30 mouse cellular contexts compared by ENCODE assay signal in the genomic region with DNA sequence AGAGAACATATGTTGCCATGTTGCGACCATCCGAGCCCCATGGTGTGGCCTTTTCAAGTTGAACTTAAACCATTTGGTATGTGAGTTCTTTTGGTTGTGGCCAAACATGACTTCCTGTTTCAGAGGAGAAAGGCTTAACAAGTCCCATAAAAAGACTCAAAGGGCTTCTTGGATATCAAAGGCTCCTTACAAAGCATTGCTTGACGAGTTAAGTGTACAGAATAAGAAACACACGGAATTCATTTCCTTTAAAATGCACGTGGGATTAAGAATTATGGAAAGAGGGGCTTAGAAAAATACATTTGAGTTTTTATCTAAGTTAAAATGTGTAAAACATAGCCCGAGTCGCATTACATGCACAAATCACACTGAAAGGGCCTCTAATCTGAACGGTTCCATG.
DNase-seq lines count a peak whose midpoint lies in the region; ATAC-seq lines count a peak whose summit lies in the region.
"Had no signal": no experiment of that assay in that cellular context is flagged by ENCODE, and none has a peak within 500 bp of the region (broad histone marks: within the 10 kb centered on the region; RNA-seq: fewer than 3 reads in every experiment).

No protein-coding gene starts in this region.

- no peak overlapping the region for H3K9ac ChIP-seq in embryonic facial prominence, embryonic 14.5 days (ENCODE audit: low read depth, low read length)
- no peak overlapping the region for H3K9ac ChIP-seq in limb, embryonic 12.5 days (replicated peaks)
- H3K9ac ChIP-seq in hindbrain, embryonic 14.5 days: no peak overlapping the region
- H3K9ac ChIP-seq: embryonic facial prominence, embryonic 12.5 days; forebrain, embryonic 12.5 days; forebrain, embryonic 15.5 days; heart, embryonic 13.5 days; hindbrain, embryonic 15.5 days; intestine, embryonic 15.5 days had no signal

- H3K4me2 ChIP-seq in embryonic facial prominence, embryonic 14.5 days (ENCODE audit: low read depth, low read length): no peak overlapping the region
- H3K4me2 ChIP-seq in limb, embryonic 12.5 days: no peak overlapping the region
- no peak overlapping the region for H3K4me2 ChIP-seq in hindbrain, embryonic 14.5 days (replicated peaks)
- H3K4me2 ChIP-seq: embryonic facial prominence, embryonic 12.5 days; forebrain, embryonic 12.5 days; forebrain, embryonic 15.5 days; heart, embryonic 13.5 days; hindbrain, embryonic 15.5 days; intestine, embryonic 15.5 days had no signal

- no peak overlapping the region for H3K27ac ChIP-seq in embryonic facial prominence, embryonic 14.5 days (replicated peaks; ENCODE audit: low read depth, low read length)
- H3K27ac ChIP-seq in limb, embryonic 12.5 days: peak overlapping the region; percentile 41; the same call in 1 of the 2 replicates
- H3K27ac ChIP-seq in hindbrain, embryonic 14.5 days: no peak overlapping the region
- H3K27ac ChIP-seq: forebrain, embryonic 12.5 days; forebrain, embryonic 15.5 days; heart, adult 2 months; heart, embryonic 10.5 days; heart, embryonic 13.5 days; hindbrain, embryonic 15.5 days; intestine, embryonic 15.5 days had no signal

- H3K9me3 ChIP-seq in embryonic facial prominence, embryonic 14.5 days (ENCODE audit: control insufficient read depth, low read length): no peaks in the 10 kb centered on the region
- no peaks in the 10 kb centered on the region for H3K9me3 ChIP-seq in limb, embryonic 12.5 days
- no peaks in the 10 kb centered on the region for H3K9me3 ChIP-seq in hindbrain, embryonic 14.5 days (ENCODE audit: control insufficient read depth, low read length)
- H3K9me3 ChIP-seq: embryonic facial prominence, embryonic 12.5 days; forebrain, embryonic 12.5 days; forebrain, embryonic 15.5 days; heart, embryonic 10.5 days; heart, embryonic 13.5 days; hindbrain, embryonic 15.5 days; intestine, embryonic 15.5 days had no signal

- peak; percentile 37 for DNase-seq in embryo, embryonic 11 days
- DNase-seq in embryo, embryonic 9.5 days (ENCODE audit: extremely low spot score): no peak
- DNase-seq in embryonic facial prominence, embryonic 14.5 days (ENCODE audit: low spot score): peak; percentile 49
- DNase-seq in hindlimb bud, embryonic 11.5 days (ENCODE audit: extremely low spot score, low read depth, low spot score): peak; percentile 57
- DNase-seq in kidney, postnatal 36 days: no peak
- DNase-seq in hindbrain, embryonic 14.5 days (ENCODE audit: low spot score): no peak
- no peak for DNase-seq in left cerebral cortex, adult 11 months (ENCODE audit: low spot score)
- DNase-seq: adrenal gland, postnatal 10 days; adrenal gland, postnatal 36 days; B cell, adult 2 months; cerebellum, adult 18-20 months; cerebellum, adult 9-11 months; cerebellum, postnatal 25 days; gastrocnemius, postnatal 10 days; gastrocnemius, postnatal 36 days; heart, adult 2 months; heart, postnatal 14 days; heart, postnatal 4 days had no signal

- H3K36me3 ChIP-seq in embryonic facial prominence, embryonic 14.5 days (ENCODE audit: control insufficient read depth, insufficient read depth, low read length): no peaks in the 10 kb centered on the region
- no peaks in the 10 kb centered on the region for H3K36me3 ChIP-seq in limb, embryonic 12.5 days
- H3K36me3 ChIP-seq in hindbrain, embryonic 14.5 days (replicated peaks; ENCODE audit: control insufficient read depth, insufficient read depth): no peaks in the 10 kb centered on the region
- H3K36me3 ChIP-seq: embryonic facial prominence, embryonic 12.5 days; forebrain, embryonic 12.5 days; forebrain, embryonic 15.5 days; G1E; heart, embryonic 10.5 days; heart, embryonic 13.5 days; hindbrain, embryonic 15.5 days; intestine, embryonic 15.5 days had no signal

- 26% methylated on average over 8 of the region's 8 CpGs for WGBS in embryonic facial prominence, embryonic 14.5 days
- 13% methylated on average over 8 of the region's 8 CpGs for WGBS in limb, embryonic 12.5 days
- WGBS in hindbrain, embryonic 14.5 days: 84% methylated on average over 8 of the region's 8 CpGs

- no peaks in the 10 kb centered on the region for H3K27me3 ChIP-seq in embryonic facial prominence, embryonic 14.5 days (replicated peaks; ENCODE audit: control insufficient read depth, insufficient read depth, low read length)
- H3K27me3 ChIP-seq in limb, embryonic 12.5 days: peaks cover 5% of the 10 kb centered on the region
- no peaks in the 10 kb centered on the region for H3K27me3 ChIP-seq in hindbrain, embryonic 14.5 days (ENCODE audit: control insufficient read depth, insufficient read depth, low read length)
- H3K27me3 ChIP-seq: CH12.LX; embryonic facial prominence, embryonic 12.5 days; forebrain, embryonic 12.5 days; forebrain, embryonic 15.5 days; heart, embryonic 13.5 days; hindbrain, embryonic 15.5 days; intestine, embryonic 15.5 days; Patski had no signal

- peaks cover 18% of the 10 kb centered on the region; the same call in 1 of the 2 replicates for H3K4me1 ChIP-seq in embryonic facial prominence, embryonic 14.5 days (ENCODE audit: control insufficient read depth, insufficient read depth, low read length)
- peaks cover 52% of the 10 kb centered on the region for H3K4me1 ChIP-seq in limb, embryonic 12.5 days (replicated peaks)
- H3K4me1 ChIP-seq in hindbrain, embryonic 14.5 days (replicated peaks; ENCODE audit: control insufficient read depth, insufficient read depth, low read length): no peaks in the 10 kb centered on the region
- H3K4me1 ChIP-seq: heart, embryonic 10.5 days; heart, embryonic 13.5 days; intestine, embryonic 15.5 days had no signal

- no peak overlapping the region for H3K4me3 ChIP-seq in embryonic facial prominence, embryonic 14.5 days (ENCODE audit: low read depth, low read length)
- no peak overlapping the region for H3K4me3 ChIP-seq in limb, embryonic 12.5 days (replicated peaks)
- no peak overlapping the region for H3K4me3 ChIP-seq in hindbrain, embryonic 14.5 days (replicated peaks; ENCODE audit: low read length)
- H3K4me3 ChIP-seq: embryonic facial prominence, embryonic 12.5 days; erythroblast, embryonic 14.5 days; forebrain, embryonic 12.5 days; forebrain, embryonic 15.5 days; heart, adult 2 months; heart, embryonic 10.5 days; heart, embryonic 13.5 days; hindbrain, embryonic 15.5 days; intestine, embryonic 15.5 days had no signal

- ATAC-seq in embryonic facial prominence, embryonic 14.5 days (ENCODE audit: low read depth): no peak
- ATAC-seq in limb, embryonic 12.5 days (ENCODE audit: insufficient number of reproducible peaks, insufficient read depth, low FRiP score, low TSS enrichment, low read depth): no peak
- ATAC-seq in hindbrain, embryonic 14.5 days (ENCODE audit: low FRiP score): no peak
- ATAC-seq: forebrain, embryonic 15.5 days; intestine, embryonic 15.5 days; Patski had no signal

Comparison
In these comparisons a context has a peak if more than half of its experiments do, and no peak if none do; other contexts are left out.
1. DNase-seq: peak in embryo, embryonic 11 days (single experiment), embryonic facial prominence, embryonic 14.5 days (single experiment) and hindlimb bud, embryonic 11.5 days (single experiment); none in embryo, embryonic 9.5 days (single experiment), kidney, postnatal 36 days (0 of 2), hindbrain, embryonic 14.5 days (single experiment) and left cerebral cortex, adult 11 months (single experiment).